Mouse (Mus musculus): Measurements from ENCODE around the gene Gm7792. TPM values are rescaled to one million over a fixed set of nuclear protein-coding genes. Genes with fewer than 3 reads are reported as not detected.

Gm7792 gene
- not detected in 2 replicates for polyA plus RNA-seq (2015; fragmentation: Nextera tagmentation; extraction: Ambion mirVana)

GRCm38 (mm10) chr5:93843476-93843875, at the start of gene Gm7792:
Gm7792 (plus strand) TSS chr5:93843776.

Other genes with a start within 250 kb of the Gm7792 start
- gene C87414, start 172.2 kb upstream of the Gm7792 start, polyA plus RNA-seq (2015; fragmentation: Nextera tagmentation; extraction: Ambion mirVana), result not detected in 2 replicates
- not detected in 2 replicates for gene Gm16429, start 85.3 kb downstream of the Gm7792 start, polyA plus RNA-seq (2015; fragmentation: Nextera tagmentation; extraction: Ambion mirVana)
- gene BC061212, start 226.8 kb downstream of the Gm7792 start, polyA plus RNA-seq (2015; fragmentation: Nextera tagmentation; extraction: Ambion mirVana), result not detected in 2 replicates
- gene Gm6351, start 232.6 kb downstream of the Gm7792 start, polyA plus RNA-seq (2015; fragmentation: Nextera tagmentation; extraction: Ambion mirVana), result not detected in 2 replicates

Data from urinary bladder, postnatal 0 days (tissue).